Mouse (Mus musculus) forebrain, embryonic 16.5 days (tissue): ENCODE measurements around the gene Ankrd33b. TPM values are rescaled to one million over a fixed set of nuclear protein-coding genes. Genes with fewer than 3 reads are reported as not detected.

Source experiments
- ATAC-seq: fragments of 200-750 bp; cut with Nextera tagmentation; 2 replicates; pipeline ENCODE4 v1.8.0; 2017; ENCODE audit warnings: mild to moderate bottlenecking, moderate library complexity
- H3K27ac ChIP-seq: fragments of 300-500 bp; sonication (generic); 2 replicates; pipeline ENCODE4 v1.5.1; 2014; ENCODE audit warnings: low read length, control low read depth
- H3K27me3 ChIP-seq: fragments of 300-500 bp; sonication (generic); replicated peaks from 2 replicates; pipeline ENCODE4 v1.6.1; 2014; ENCODE audit warnings: low read length; ENCODE audit not compliant: control insufficient read depth, insufficient read depth
- H3K36me3 ChIP-seq: fragments of 300-500 bp; sonication (generic); 2 replicates; pipeline ENCODE4 v1.6.1; 2014; ENCODE audit not compliant: control insufficient read depth, insufficient read depth
- H3K4me1 ChIP-seq: fragments of 300-500 bp; sonication (generic); replicated peaks from 2 replicates; pipeline ENCODE4 v1.6.1; 2014; ENCODE audit warnings: low read length; ENCODE audit not compliant: control insufficient read depth, insufficient read depth
- H3K4me2 ChIP-seq: fragments of 300-500 bp; sonication (generic); 2 replicates; pipeline ENCODE4 v1.6.1; 2014; ENCODE audit warnings: mild to moderate bottlenecking, low read length, control low read depth
- H3K4me3 ChIP-seq: fragments of 300-500 bp; sonication (generic); replicated peaks from 2 replicates; pipeline ENCODE4 v1.5.1; 2014; ENCODE audit warnings: mild to moderate bottlenecking, low read length, control low read depth
- H3K9ac ChIP-seq: fragments of 300-500 bp; sonication (generic); replicated peaks from 2 replicates; pipeline ENCODE4 v1.6.1; 2014; ENCODE audit warnings: low read depth, low read length, control low read depth
- H3K9me3 ChIP-seq: fragments of 300-500 bp; sonication (generic); 2 replicates; pipeline ENCODE4 v1.6.1; 2016; ENCODE audit warnings: low read length; ENCODE audit not compliant: control insufficient read depth
- WGBS: fragments of 180-500 bp; shearing (Covaris S2); extraction: QIAGEN DNeasy Blood & Tissue Kit; methylation state at CpG from one replicate; pipeline ENCODE4 v1.1.7; 2014; 5-methylcytosine and 5-hydroxymethylcytosine counted together
- polyA plus RNA-seq: library from polyadenylated mRNA; unstranded; fragments of >200 nt; fragmentation: Nextera tagmentation; extraction: Ambion mirVana; gene quantifications from 2 replicates; pipeline ENCODE4 v1.2.1, GENCODE M21; 2015

The Ankrd33b gene
- polyA plus RNA-seq, 1 experiment from 2014 or later = 0.53 TPM

DNA sequence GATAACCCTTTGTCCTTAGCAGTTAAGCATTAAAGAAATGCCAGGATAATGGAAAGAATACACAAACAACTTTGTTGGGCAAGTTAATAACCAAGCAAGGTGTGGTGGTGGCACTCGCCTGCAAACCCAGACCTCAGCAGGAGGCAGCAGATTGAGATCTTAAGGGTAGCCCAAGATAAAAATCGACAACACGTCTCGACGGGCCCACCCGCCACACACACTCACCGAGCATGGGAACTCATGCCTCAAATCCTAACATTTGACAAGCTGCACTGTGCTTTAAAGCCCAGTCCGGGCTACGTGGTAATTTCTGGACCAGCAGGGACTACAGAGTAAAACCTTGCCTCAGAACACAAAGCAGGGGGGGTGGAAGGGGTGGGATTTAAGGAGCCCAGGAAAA is 22.2 kb downstream of the Ankrd33b start:
- Histone ChIP-seq H3K9me3 (no peaks in the 10 kb centered on the region), H3K36me3 (no peaks in the 10 kb centered on the region), H3K4me3 (no peak overlapping the region), H3K27me3 (no peaks in the 10 kb centered on the region), H3K27ac (no peak overlapping the region), H3K4me1 (peaks cover 7% of the 10 kb centered on the region; the same call in 1 of the 2 replicates), H3K9ac (no peak overlapping the region), H3K4me2 (no peak overlapping the region)
- WGBS = 89% methylated on average over 9 of the region's 9 CpGs
- ATAC-seq = no peak

DNA sequence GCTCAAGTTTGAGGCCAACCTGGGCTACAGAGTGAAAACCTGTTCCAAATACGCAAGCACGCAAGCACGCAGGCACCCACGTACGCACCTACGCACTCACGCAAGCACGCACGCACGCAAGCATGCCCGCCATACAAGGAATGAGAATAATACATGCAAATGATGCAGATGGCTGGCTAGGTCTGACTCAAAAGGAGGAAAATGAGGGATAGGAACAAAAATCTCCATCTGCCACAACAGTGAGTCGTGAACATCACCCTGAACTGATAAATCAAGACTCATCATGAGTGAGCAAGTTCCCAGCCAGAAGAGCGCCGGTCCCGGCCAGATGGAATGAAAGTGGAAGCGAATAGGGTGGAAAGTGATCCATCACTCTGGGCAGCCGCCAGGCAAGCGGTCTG is 22.7 kb downstream of the Ankrd33b start:
- Histone ChIP-seq H3K27me3 (no peaks in the 10 kb centered on the region), H3K4me1 (peaks cover 7% of the 10 kb centered on the region; the same call in 1 of the 2 replicates), H3K9ac (no peak overlapping the region), H3K4me2 (no peak overlapping the region), H3K4me3 (no peak overlapping the region), H3K9me3 (no peaks in the 10 kb centered on the region), H3K27ac (no peak overlapping the region), H3K36me3 (no peaks in the 10 kb centered on the region)
- peak; percentile 58; the same call in 1 of the 2 replicates for ATAC-seq
- WGBS = 79% methylated on average over 18 of the region's 18 CpGs

DNA sequence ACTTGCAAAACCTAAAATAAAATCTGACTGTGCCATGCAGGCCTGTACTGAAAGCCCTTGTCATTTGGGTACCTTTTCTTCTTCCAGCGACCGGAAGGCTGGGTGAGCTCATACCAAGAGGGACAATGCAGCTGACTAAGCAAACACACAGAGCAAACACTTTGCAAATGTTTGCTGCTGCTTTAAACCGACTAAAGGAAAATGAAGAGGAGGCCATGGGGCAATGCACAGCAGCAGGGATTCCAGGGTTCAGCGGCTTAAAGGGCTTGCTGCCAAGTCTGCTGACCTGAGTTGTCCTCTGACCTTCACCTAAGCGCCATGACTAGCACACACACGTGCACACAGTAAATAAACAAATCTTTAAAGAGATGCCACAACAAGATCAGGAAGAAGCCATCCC is 23.9 kb downstream of the Ankrd33b start:
- no peak for ATAC-seq
- Histone ChIP-seq H3K27ac (no peak overlapping the region), H3K27me3 (no peaks in the 10 kb centered on the region), H3K9ac (no peak overlapping the region), H3K36me3 (no peaks in the 10 kb centered on the region), H3K4me2 (no peak overlapping the region), H3K4me3 (no peak overlapping the region), H3K9me3 (no peaks in the 10 kb centered on the region), H3K4me1 (peaks cover 7% of the 10 kb centered on the region; the same call in 1 of the 2 replicates)
- WGBS = 12% methylated on average over 6 of the region's 6 CpGs

DNA sequence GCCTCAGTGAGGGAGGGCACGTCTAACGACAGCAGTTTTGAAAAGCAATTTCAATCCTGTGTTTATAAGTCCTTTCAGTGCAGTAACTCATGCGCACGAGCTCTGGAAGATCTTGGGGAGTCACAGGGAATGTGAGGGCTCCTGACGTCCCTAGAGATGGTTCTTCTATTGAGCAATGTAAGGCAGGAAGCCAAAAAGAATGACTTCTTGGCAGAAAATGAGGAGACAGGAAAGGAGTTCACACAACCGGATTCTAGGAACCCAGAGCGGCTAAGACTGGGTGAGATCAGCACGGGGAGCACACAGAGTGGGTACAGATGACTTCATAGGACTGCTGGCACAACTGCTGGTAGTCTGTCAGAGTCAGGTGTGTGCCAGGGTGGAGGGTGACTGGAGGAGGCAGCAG is 25.0 kb downstream of the Ankrd33b start:
- WGBS = 31% methylated on average over 8 of the region's 8 CpGs
- no peak for ATAC-seq

DNA sequence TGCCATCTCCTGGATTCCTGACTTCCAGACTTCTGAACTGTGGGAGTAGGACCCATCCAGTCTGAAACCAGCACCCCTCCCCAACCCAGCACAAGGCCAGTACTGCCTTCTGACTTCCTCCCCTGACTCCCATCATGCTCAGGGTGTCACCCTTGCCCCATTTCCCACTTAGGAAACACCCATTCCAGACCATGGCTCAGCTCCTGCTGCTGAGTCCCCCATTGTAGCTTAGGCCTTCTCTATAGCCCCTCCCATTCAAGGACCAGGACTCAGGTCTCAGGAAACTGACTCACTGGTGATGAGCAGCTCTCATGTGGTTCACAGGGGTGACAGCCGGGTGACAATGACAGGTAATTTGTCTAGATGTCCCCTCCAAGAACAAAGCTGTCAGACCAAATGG is 25.5 kb downstream of the Ankrd33b start:
- Histone ChIP-seq H3K4me2 (no peak overlapping the region), H3K27ac (no peak overlapping the region), H3K4me1 (peaks cover 7% of the 10 kb centered on the region; the same call in 1 of the 2 replicates), H3K36me3 (no peaks in the 10 kb centered on the region), H3K9ac (no peak overlapping the region), H3K27me3 (no peaks in the 10 kb centered on the region), H3K9me3 (no peaks in the 10 kb centered on the region), H3K4me3 (no peak overlapping the region)
- WGBS = 63% methylated on average over 1 of the region's 1 CpGs
- no peak for ATAC-seq

More for the DNA sequence above, 25.0 kb downstream of the Ankrd33b start:
- peaks cover 7% of the 10 kb centered on the region; the same call in 1 of the 2 replicates for H3K4me1 ChIP-seq
- H3K9me3 ChIP-seq = no peaks in the 10 kb centered on the region
- no peaks in the 10 kb centered on the region for H3K36me3 ChIP-seq
- no peak overlapping the region for H3K4me3 ChIP-seq
- H3K27me3 ChIP-seq = no peaks in the 10 kb centered on the region
- no peak overlapping the region for H3K4me2 ChIP-seq
- H3K9ac ChIP-seq = no peak overlapping the region
- H3K27ac ChIP-seq = no peak overlapping the region

DNA sequence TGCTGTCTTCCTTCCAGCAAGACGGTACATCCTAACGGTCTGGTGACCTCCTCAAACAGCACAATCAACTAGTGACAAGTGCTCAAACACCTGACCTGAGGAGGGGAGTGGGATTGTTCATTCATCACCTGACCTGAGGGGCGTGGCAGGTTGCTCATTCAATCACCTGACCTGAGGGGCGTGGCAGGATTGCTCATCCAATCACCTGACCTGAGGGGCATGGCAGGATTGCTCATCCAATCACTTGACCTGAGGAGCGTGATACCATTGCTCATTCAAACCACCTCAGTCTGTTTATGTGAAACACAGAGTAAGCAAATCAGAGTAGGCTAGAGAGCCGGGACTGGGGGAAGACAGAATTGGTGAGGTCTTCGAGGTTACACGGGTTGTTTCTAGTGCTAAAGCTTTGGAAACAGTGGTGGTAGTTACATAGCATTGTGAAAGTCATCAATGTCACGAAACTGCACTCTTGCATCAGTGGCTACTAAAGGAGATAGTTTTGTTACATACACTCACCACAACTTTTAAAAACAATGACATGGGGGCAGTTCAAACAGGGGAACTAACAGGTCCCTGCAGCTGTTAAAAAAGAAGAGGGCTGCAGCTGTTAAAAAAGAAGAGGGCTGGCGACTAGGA is 28.8 kb downstream of the Ankrd33b start:
- no peak overlapping the region for H3K9ac ChIP-seq
- no peak for ATAC-seq
- 85% methylated on average over 10 of the region's 10 CpGs for WGBS
- no peak overlapping the region for H3K4me3 ChIP-seq
- peaks cover 7% of the 10 kb centered on the region; the same call in 1 of the 2 replicates for H3K4me1 ChIP-seq
- no peak overlapping the region for H3K4me2 ChIP-seq
- H3K27ac ChIP-seq = no peak overlapping the region
- H3K9me3 ChIP-seq = no peaks in the 10 kb centered on the region
- H3K27me3 ChIP-seq = no peaks in the 10 kb centered on the region
- H3K36me3 ChIP-seq = no peaks in the 10 kb centered on the region

DNA sequence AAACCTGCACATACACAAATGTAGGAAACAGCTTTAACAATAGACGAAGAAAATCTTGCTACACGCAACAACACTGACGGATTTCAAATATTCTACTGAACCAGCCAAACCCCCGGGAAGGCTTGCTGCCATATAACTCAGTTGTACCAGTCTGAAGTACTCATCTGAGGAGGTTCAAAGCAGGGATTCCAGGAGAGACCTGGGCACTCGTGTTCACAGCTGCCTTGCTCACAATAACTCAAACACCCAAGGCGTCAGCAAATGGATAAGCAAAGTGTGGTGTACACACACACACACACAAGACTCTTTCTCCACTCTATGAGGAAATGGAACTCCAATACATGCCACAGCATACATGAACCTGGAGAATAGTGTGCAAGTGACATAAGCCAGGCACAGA is 29.5 kb downstream of the Ankrd33b start:
- Histone ChIP-seq H3K27me3 (no peaks in the 10 kb centered on the region), H3K27ac (no peak overlapping the region), H3K36me3 (no peaks in the 10 kb centered on the region), H3K9me3 (no peaks in the 10 kb centered on the region), H3K9ac (no peak overlapping the region), H3K4me3 (no peak overlapping the region), H3K4me1 (peaks cover 7% of the 10 kb centered on the region; the same call in 1 of the 2 replicates), H3K4me2 (no peak overlapping the region)
- WGBS = 86% methylated on average over 6 of the region's 6 CpGs
- ATAC-seq = no peak

DNA sequence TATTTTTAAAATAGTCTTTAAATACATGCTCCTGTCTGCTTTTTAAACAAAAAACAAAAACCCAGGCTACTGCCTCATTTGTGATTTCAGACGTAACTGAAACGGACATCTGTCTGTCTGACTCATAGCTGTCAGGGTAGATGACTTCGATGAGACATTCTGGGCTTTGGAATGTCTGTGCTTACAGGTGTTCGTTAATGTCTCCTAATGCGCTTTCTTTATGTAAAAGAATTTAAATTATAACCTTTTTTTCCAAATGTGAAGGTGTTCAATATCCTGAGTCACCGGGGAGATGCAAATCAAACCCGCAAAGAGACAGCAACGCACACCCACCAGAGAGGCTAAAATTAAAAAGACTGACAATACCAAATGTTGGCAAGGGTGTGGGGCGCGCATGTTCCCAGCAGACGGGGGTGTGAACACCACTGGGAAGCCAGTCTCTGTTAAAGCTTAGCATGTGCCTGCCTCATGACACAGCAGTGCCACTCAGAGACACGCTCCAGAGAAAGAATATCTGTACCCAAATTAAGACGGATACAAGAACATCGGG is 30.3 kb downstream of the Ankrd33b start:
- Histone ChIP-seq H3K27me3 (no peaks in the 10 kb centered on the region), H3K27ac (no peak overlapping the region), H3K4me1 (peaks cover under 1% of the 10 kb centered on the region; the same call in 1 of the 2 replicates), H3K36me3 (no peaks in the 10 kb centered on the region), H3K9ac (no peak overlapping the region), H3K9me3 (no peaks in the 10 kb centered on the region), H3K4me2 (no peak overlapping the region), H3K4me3 (no peak overlapping the region)
- ATAC-seq = peak; percentile 83
- WGBS = 63% methylated on average over 14 of the region's 14 CpGs

DNA sequence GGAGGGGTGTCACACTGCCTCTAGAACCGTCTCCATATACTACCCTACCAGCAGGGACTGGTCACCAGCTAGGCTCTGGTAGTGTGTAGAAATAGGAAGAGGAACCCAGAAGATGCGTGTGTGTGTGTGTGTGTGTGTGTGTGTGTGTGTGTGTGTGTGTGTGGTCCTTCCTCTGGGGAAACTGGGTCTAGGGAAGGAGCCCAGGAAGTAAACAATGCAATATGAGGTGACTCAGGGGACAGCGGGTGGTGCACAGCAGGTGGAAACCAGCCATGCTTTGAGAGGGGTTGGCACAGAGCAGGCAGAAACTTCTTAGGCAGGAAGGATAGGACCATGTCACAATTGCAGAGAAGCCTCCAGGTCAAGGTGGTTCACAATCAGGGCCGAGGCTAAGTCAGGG is 30.8 kb downstream of the Ankrd33b start:
- WGBS = 67% methylated on average over 4 of the region's 4 CpGs
- no peaks in the 10 kb centered on the region for H3K36me3 ChIP-seq
- no peaks in the 10 kb centered on the region for H3K27me3 ChIP-seq
- H3K4me1 ChIP-seq = no peaks in the 10 kb centered on the region
- H3K9me3 ChIP-seq = no peaks in the 10 kb centered on the region
- H3K4me3 ChIP-seq = no peak overlapping the region
- no peak overlapping the region for H3K27ac ChIP-seq
- ATAC-seq = no peak
- no peak overlapping the region for H3K9ac ChIP-seq
- H3K4me2 ChIP-seq = no peak overlapping the region
